Mouse (Mus musculus) thymus, adult 2 months (tissue): ENCODE data around the gene Sv2b. TPM values are rescaled to one million over a fixed set of nuclear protein-coding genes. Genes with fewer than 3 reads are reported as not detected.

ENCODE experiments used
- DNase-seq: peaks from one replicate; pipeline ENCODE4 v3.0.0; 2021
- H3K27ac ChIP-seq: fragments of 200-500 bp; 2 replicates; pipeline ENCODE4 v1.5.1; 2012; ENCODE audit warnings: low read length, control low read depth; ENCODE audit not compliant: control insufficient read depth, insufficient read depth
- H3K27me3 ChIP-seq: fragments of 200-500 bp; 2 replicates; pipeline ENCODE4 v1.6.1; 2012; ENCODE audit warnings: mild to moderate bottlenecking, low read length, moderate library complexity, mixed read lengths; ENCODE audit not compliant: control insufficient read depth, insufficient read depth
- H3K36me3 ChIP-seq: fragments of 200-500 bp; 2 replicates; pipeline ENCODE4 v1.6.1; 2012; ENCODE audit warnings: mild to moderate bottlenecking, low read length, moderate library complexity; ENCODE audit not compliant: control insufficient read depth, insufficient read depth
- H3K4me1 ChIP-seq: fragments of 200-500 bp; replicated peaks from 2 replicates; pipeline ENCODE4 v1.6.1; 2012; ENCODE audit warnings: low read length; ENCODE audit not compliant: control insufficient read depth, insufficient read depth
- H3K4me3 ChIP-seq: fragments of 200-500 bp; 2 replicates; pipeline ENCODE4 v1.5.1; 2012; ENCODE audit warnings: mild to moderate bottlenecking, low read length, control low read depth, moderate library complexity; ENCODE audit not compliant: control insufficient read depth, insufficient read depth
- CTCF ChIP-seq: fragments of 200-500 bp; IDR thresholded peaks from 2 replicates; pipeline ENCODE4 v1.5.1; 2012; ENCODE audit warnings: mild to moderate bottlenecking, control low read depth, low read length, moderate library complexity, borderline replicate concordance; ENCODE audit not compliant: control insufficient read depth, poor library complexity, insufficient read depth; ENCODE audit errors: extremely low read depth
- POLR2A ChIP-seq: fragments of 200-500 bp; IDR thresholded peaks from 2 replicates; pipeline ENCODE4 v1.6.1; 2012; ENCODE audit warnings: mild to moderate bottlenecking, low read length, control low read depth, moderate library complexity; ENCODE audit not compliant: control insufficient read depth, poor library complexity, insufficient read depth; ENCODE audit errors: extremely low read depth
- WGBS: fragments of 180-500 bp; shearing (Covaris S2); methylation state at CpG from one replicate; pipeline ENCODE4 v1.1.7; 2018; 5-methylcytosine and 5-hydroxymethylcytosine counted together
- polyA plus RNA-seq: library from polyadenylated mRNA; depleted of rRNA; stranded (reverse); fragments of >200 nt; gene quantifications from 2 replicates; pipeline ENCODE4 v1.2.3, GENCODE M21; 2012

Sv2b gene
- polyA plus RNA-seq, 1 experiment = 0.94 TPM

DNA sequence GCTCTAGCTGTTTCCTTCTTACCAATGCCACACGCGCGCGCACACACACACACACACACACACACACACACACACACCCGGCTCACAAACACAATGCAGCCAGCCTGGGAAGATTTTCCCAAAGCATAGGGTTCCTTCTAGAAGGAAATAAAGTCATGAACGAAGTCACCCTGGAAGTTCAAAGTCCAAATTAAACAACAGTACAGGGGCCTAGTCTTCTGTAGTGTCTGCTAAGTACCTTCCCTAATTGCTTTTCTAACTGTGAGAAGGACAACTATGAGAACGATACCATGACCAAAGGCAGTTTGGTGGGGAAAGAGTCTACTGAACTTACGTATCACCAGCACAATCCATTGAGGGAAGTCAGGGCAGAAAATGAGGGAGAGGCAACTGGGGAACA lies 508 bp upstream of the Sv2b start:
- Histone ChIP-seq H3K27me3 (peaks cover 4% of the 10 kb centered on the region; the same call in 1 of the 2 replicates), H3K27ac (no peak overlapping the region), H3K4me1 (no peaks in the 10 kb centered on the region), H3K4me3 (no peak overlapping the region), H3K36me3 (no peaks in the 10 kb centered on the region)
- 95% methylated on average over 8 of the region's 8 CpGs for whole genome bisulfite sequencing
- no peak for TF ChIP-seq CTCF
- no peak for TF ChIP-seq POLR2A
- no peak for DNase-seq

DNA sequence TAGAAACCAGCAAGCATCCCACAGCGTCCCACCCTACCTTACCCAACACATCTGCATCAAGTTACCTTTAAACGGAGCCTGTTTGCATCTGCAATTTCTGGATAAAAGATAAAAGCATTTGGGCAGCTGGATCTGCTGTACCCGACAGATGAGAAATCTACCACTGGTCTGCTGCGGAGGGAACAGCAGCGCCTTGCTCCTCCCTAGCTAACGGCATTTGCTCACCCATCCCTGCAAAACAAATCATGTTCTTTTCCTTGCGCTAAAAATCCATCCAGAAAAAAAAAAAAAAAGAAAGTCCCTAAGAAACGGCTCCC lies 964 bp downstream of the Sv2b start:
- Histone ChIP-seq H3K4me3 (no peak overlapping the region), H3K27me3 (peaks cover 4% of the 10 kb centered on the region; the same call in 1 of the 2 replicates), H3K36me3 (no peaks in the 10 kb centered on the region), H3K4me1 (no peaks in the 10 kb centered on the region), H3K27ac (no peak overlapping the region)
- TF ChIP-seq POLR2A (no peak), CTCF (no peak)
- DNase-seq = no peak
- 14% methylated on average over 8 of the region's 8 CpGs for WGBS

DNA sequence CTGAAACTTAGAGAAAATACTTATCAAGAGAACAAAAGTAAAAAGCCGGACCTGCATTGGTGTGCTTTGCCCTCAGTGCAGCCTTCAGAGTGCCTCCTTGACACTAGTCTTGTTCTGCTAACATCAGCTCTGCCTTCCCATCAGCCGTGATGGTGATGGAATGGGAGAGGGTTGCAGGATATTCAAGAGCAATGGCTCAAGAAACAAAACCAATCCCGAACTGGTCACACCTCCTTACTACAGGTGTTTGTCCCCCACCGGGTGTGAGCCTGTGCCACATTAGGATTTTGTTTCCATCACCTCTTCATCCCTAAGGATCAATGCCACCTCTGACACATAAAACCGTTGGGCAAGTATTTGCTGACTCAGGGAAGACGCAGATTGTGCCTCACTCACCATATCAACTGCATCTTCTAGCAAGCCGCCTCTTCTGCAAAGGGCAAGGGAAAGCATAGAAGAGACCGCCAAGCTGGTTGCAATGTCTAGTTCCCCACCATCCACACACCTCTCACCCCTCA lies 1.4 kb downstream of the Sv2b start:
- Histone ChIP-seq H3K4me3 (no peak overlapping the region), H3K27ac (no peak overlapping the region), H3K27me3 (peaks cover 4% of the 10 kb centered on the region; the same call in 1 of the 2 replicates), H3K4me1 (no peaks in the 10 kb centered on the region), H3K36me3 (no peaks in the 10 kb centered on the region)
- TF ChIP-seq CTCF (no peak), POLR2A (no peak)
- 72% methylated on average over 8 of the region's 8 CpGs for WGBS
- no peak for DNase-seq

DNA sequence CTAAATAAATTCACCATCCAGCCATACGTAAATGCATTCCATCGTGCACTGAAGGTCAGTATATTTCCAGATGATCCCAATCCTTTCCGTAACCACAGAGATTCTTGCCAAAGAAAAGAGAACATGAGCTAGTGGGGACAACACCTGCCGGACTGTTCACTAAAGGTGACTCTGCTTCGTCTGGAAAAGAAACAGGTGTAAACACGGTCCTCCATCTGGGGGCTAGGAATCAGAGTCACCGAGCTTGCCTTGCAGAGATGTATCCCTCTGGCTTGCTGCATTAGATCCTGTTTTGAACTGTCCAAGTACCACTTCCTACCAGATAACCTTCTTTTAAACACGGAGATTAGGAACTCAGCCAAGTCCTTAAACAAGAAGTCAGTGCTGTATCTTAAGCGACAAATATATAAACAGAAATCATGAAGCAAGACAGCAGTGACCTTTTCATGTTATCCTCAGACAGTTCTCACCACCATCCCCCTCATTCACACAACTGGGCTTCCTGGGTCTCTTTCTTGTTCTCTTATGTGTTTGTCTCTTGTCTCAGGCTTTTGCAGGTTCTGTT lies 3.1 kb downstream of the Sv2b start:
- Histone ChIP-seq H3K36me3 (no peaks in the 10 kb centered on the region), H3K4me1 (no peaks in the 10 kb centered on the region), H3K27ac (no peak overlapping the region), H3K4me3 (no peak overlapping the region), H3K27me3 (peaks cover 4% of the 10 kb centered on the region; the same call in 1 of the 2 replicates)
- WGBS = 63% methylated on average over 9 of the region's 9 CpGs
- TF ChIP-seq CTCF (no peak), POLR2A (no peak)
- DNase-seq = no peak

DNA sequence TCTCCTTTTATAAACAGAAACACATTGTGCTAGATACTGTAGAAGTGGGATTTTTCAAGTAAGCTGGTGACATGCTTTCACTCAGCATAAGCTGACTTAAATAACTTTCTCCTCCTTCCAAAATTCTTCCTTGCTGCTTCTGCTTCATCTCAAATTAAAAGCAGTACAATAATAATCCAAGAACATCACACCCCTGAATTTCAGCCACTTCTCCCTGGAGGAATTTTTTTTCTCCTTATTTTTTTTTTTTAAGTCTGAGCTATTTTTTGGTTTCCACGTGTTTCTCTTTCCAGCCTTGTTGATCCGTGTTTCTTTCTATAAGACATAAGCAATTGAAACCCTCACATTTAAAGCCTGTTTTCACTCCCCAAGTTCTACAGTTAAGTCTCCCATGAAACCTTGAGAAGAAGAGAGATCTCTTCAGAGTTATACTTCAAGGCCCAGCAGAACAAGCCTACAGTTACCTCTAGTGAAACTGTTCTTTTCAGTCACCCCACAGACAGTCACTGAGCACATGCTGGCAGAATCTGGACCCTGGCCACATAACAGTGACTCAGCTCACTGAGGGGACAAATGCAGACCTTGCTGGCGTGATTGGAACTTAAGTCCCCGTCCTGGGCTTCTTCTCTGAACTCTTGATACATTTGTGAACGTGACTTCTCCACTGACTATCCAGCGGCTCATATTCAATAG lies 6.4 kb downstream of the Sv2b start:
- DNase-seq = no peak
- TF ChIP-seq POLR2A = no peak
- TF ChIP-seq CTCF = no peak
- WGBS = 54% methylated on average over 6 of the region's 6 CpGs
- Histone ChIP-seq H3K27me3 (no peaks in the 10 kb centered on the region), H3K4me1 (no peaks in the 10 kb centered on the region), H3K4me3 (no peak overlapping the region), H3K36me3 (no peaks in the 10 kb centered on the region), H3K27ac (no peak overlapping the region)

DNA sequence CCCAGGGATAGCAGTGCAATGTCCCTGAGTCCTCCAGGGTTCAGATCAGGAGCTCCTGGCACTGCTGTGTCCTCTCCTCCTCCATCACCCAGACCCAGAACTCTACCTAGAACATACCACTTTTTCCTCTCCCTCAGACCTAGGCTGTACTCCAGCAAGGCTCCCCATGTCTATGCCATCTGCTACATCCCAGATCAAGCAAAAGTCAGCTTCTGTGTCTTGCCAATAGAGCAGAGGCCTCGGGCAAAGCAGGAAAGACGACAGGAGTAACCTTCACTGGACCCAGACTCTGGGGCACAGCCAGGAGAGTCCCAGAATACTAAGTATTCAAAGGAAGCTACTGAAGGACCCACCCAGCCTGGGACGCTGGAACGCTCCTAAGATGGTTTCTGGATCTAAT lies 9.8 kb downstream of the Sv2b start:
- no peak overlapping the region for H3K27ac ChIP-seq
- H3K27me3 ChIP-seq = no peaks in the 10 kb centered on the region
- no peaks in the 10 kb centered on the region for H3K4me1 ChIP-seq
- no peak overlapping the region for H3K4me3 ChIP-seq
- WGBS = 93% methylated on average over 4 of the region's 4 CpGs
- TF ChIP-seq POLR2A (no peak), CTCF (no peak)
- no peak for DNase-seq
- H3K36me3 ChIP-seq = no peaks in the 10 kb centered on the region
